Mouse (Mus musculus) left cerebral cortex, adult 11 months (tissue): ENCODE data around the gene Gm16867.
"Not testable (repeated sequence)": the region's sequence is repeated elsewhere in the genome, so short reads cannot be mapped to it uniquely, and the experiment has no call there.

Experiments used
- DNase-seq: peaks from one replicate; pipeline ENCODE4 v3.0.0; 2022; ENCODE audit warnings: low spot score

Gene Gm16867

DNA sequence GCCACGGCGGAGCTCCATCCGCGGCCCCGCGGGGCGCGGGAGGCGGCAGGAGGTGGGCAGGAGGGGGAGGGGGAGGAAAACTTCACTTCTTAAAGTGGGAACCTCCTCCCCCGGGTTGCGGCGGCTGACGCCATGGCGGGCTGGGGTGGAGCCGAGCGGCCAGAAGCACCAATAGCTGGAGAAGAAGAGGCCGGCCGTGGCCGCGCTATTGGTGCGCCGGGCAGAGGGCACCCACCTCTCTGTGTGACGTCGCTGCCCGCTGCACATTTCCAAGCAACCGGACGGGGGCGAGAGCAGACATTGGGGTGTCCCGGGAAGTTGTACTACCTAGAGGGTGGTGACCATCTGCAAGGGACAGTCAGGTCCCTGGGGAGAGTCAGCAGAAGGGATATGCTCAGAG lies at the start of gene Gm16867:
Gene Gm16867 (minus strand): TSS at position 189 of the 400 bp plus-strand sequence.
- not testable (repeated sequence) for DNase-seq

DNA sequence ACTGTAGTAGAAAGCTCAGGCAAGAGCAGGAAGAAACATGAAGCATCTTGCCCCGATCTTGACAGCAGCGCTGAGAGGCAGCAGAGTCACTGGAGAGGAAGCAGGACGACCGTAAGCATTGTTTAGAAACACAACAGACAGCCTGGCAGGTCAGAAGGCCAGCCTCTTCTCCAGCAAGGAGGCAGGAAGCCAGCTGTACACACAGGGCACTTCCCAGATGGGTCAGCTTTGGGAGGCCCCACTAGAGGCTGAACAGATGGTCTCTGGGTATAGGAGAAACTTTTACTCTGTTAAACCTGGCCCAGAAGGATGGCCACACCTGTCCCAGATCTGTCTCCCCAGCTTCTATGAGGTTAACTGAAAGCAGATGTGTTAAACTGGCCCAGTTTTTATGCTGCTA lies 44.1 kb upstream of the Gm16867 start:
- not testable (repeated sequence) for DNase-seq

- not testable (repeated sequence) for DNase-seq
Measured at GRCm38 (mm10) chr14:69545052-69545451, 41.9 kb upstream of the Gm16867 start.

- DNase-seq: not testable (repeated sequence)
Measured at GRCm38 (mm10) chr14:69544033-69544432, 40.9 kb upstream of the Gm16867 start.

GRCm38 (mm10) chr14:69542695-69543094 lies 39.5 kb upstream of the Gm16867 start:
- not testable (repeated sequence) for DNase-seq

- not testable (repeated sequence) for DNase-seq
Measured at GRCm38 (mm10) chr14:69540113-69540512, 37.0 kb upstream of the Gm16867 start.

DNA sequence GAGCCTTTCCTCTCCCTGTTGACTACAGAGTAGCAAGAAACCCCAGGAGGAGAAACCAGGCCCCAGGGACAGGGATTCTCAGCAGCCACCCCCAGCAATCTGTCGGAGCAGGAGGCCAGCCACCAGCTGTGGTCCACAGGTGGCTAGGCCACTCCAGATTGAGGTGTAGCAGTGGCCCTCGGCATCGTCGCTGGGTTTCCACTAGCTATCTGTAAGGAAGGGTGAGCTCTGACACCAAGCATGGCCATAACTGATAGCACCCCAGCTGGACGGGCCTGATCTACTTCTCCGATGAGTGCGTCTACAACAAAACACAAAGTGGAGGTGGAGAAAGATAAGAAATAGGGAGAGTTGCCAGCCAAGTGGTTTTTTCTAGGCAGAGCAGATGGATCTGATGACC lies 33.4 kb upstream of the Gm16867 start:
- not testable (repeated sequence) for DNase-seq

DNA sequence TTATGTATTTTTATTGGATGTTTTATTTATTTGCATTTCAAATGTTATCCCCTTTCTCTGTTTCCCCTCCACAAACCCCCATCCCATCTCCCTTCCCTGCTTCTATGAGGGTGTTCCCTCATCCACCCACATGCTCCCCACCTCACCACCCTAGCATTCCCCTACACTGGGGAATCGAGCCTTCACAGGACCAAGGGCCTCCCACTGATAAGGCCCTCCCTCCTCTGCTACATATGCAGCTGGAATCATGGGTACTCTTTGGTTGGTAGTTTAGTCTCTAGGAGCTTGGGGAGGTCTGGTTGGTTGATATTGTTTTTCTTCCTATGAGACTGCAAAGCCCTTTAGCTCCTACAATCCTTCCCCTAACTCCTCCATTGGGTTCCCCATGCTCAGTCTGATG lies 23.0 kb upstream of the Gm16867 start:
- DNase-seq: not testable (repeated sequence)

DNA sequence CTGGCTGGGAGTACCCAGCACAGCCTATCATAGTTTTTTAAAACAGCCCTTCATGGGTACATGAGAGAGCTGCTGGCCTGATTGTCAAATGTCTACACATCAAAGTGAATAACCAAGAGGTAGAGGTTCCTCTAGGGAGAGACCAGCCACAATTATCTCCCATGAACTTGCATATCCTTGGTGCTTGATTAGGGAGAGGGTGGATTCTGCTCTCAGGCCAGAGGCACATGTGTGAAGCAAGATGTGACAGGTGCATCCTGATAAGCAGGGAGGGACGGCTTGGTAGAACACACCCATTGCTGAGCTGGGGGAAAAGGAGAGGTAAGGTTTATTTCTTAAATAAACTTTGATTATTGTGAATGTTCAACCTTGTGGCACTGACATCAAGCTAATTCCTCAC lies 19.8 kb upstream of the Gm16867 start:
- DNase-seq: not testable (repeated sequence)

DNA sequence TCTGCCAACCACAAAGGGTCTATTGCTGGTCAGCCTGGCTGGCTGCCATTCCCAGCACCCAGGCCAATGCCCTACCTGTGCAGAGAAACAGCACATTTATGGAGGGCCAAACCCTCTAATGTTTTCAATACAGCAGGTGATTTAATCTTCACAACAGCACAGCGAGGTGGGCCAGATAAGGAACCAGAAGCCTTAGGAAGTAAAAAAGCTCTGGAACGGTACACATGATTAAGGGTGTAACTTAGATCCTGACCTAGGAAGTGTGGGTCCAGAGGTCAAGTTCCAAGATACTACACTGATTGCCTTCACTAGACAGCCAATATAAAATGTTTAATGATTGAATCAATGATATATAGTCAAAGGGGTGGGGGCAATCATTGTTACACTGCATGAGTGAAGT lies 17.6 kb upstream of the Gm16867 start:
- DNase-seq: not testable (repeated sequence)

GRCm38 (mm10) chr14:69512449-69512848 lies 9.3 kb upstream of the Gm16867 start, which contains the start of gene Gm27179:
Gm27179 (minus strand) TSS chr14:69512549.
- DNase-seq: not testable (repeated sequence)

GRCm38 (mm10) chr14:69507000-69507399 lies 3.8 kb upstream of the Gm16867 start:
- DNase-seq: not testable (repeated sequence)

GRCm38 (mm10) chr14:69502440-69503150 lies 567 bp downstream of the Gm16867 start:
- not testable (repeated sequence) for DNase-seq

- not testable (repeated sequence) for DNase-seq
Measured at GRCm38 (mm10) chr14:69496259-69496658, 6.9 kb downstream of the Gm16867 start.

- DNase-seq: not testable (repeated sequence)
Measured at GRCm38 (mm10) chr14:69494946-69495345, 8.2 kb downstream of the Gm16867 start.

GRCm38 (mm10) chr14:69494522-69494921 lies 8.6 kb downstream of the Gm16867 start:
- DNase-seq: not testable (repeated sequence)

GRCm38 (mm10) chr14:69488001-69488400 lies 15.2 kb downstream of the Gm16867 start:
- DNase-seq: not testable (repeated sequence)

- DNase-seq: not testable (repeated sequence)
Measured at GRCm38 (mm10) chr14:69485466-69486135, 17.6 kb downstream of the Gm16867 start.

GRCm38 (mm10) chr14:69473941-69474646 lies 29.1 kb downstream of the Gm16867 start:
- not testable (repeated sequence) for DNase-seq

DNA sequence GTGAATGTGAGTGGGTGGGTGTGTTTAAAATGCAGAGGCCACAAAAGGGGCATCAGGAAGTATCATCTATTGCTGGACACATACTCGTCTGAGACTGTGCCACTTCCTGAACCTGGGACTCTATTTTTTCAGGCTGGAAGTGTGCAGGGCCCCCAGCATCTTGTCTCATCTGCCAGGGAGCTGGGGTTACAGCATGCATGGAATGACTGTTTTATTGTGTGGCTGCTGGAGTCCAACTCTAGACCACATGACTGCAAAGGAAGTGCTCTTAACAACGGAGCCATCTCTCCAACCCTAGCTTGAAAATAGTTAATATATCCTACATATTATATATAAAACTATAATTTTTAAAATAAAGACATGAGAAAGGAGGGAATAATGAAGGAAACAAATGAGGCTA lies 29.8 kb downstream of the Gm16867 start:
- DNase-seq: not testable (repeated sequence)

GRCm38 (mm10) chr14:69470122-69470708 lies 32.9 kb downstream of the Gm16867 start:
- DNase-seq: not testable (repeated sequence)
